Mouse (Mus musculus) MEL (cell line): Measurements from ENCODE around the gene Bst2.

ENCODE experiments used
- CTCF ChIP-seq, 3 experiments: IDR thresholded peaks in 2 of 3; conservative IDR thresholded peaks in 1 of 3; 2 replicates each; pipeline ENCODE4 v1.5.1; 2011 to 2012; ENCODE audit warnings: low read length in 3 of 3, low read depth in 2 of 3, mild to moderate bottlenecking in 2 of 3, improper control_type of control experiment in 1 of 3, inconsistent platforms in 1 of 3, mixed read lengths in 1 of 3, moderate library complexity in 1 of 3; ENCODE audit not compliant: control insufficient read depth in 1 of 3, insufficient read depth in 1 of 3, poor library complexity in 1 of 3, severe bottlenecking in 1 of 3
- ETS1 ChIP-seq: IDR thresholded peaks from 2 replicates; pipeline ENCODE4 v1.6.1; 2012; ENCODE audit warnings: low read depth, mild to moderate bottlenecking, inconsistent platforms, low read length, improper control_type of control experiment, moderate library complexity
- KAT2A ChIP-seq: conservative IDR thresholded peaks from 2 replicates; pipeline ENCODE4 v1.6.1; 2012; ENCODE audit warnings: low read depth, low read length, improper control_type of control experiment, inconsistent platforms
- NELFE ChIP-seq: IDR thresholded peaks from 2 replicates; pipeline ENCODE4 v1.6.1; 2011; ENCODE audit warnings: low read depth, low read length, improper control_type of control experiment
- POLR2A ChIP-seq, 2 experiments: IDR thresholded peaks; 2 replicates each; pipeline ENCODE4 v1.6.1; 2011 to 2012; ENCODE audit warnings: low read length in 2 of 2, mild to moderate bottlenecking in 2 of 2, control low read depth in 1 of 2, improper control_type of control experiment in 1 of 2, low read depth in 1 of 2, moderate library complexity in 1 of 2; ENCODE audit not compliant: control insufficient read depth in 1 of 2, insufficient read depth in 1 of 2, poor library complexity in 1 of 2
- POLR2AphosphoS5 ChIP-seq: IDR thresholded peaks from 2 replicates; pipeline ENCODE4 v1.6.1; 2012; ENCODE audit warnings: low read depth, borderline replicate concordance, mild to moderate bottlenecking, inconsistent platforms, low read length, moderate library complexity, mixed read lengths
- SIN3A ChIP-seq: IDR thresholded peaks from 2 replicates; pipeline ENCODE4 v1.6.1; 2012; ENCODE audit warnings: low read length, improper control_type of control experiment, inconsistent platforms
- TAL1 ChIP-seq: IDR thresholded peaks from 2 replicates; pipeline ENCODE4 v1.6.1; 2012; ENCODE audit warnings: mild to moderate bottlenecking, inconsistent platforms, low read length, moderate library complexity, mixed read lengths
- USF1 ChIP-seq: IDR thresholded peaks from 2 replicates; pipeline ENCODE4 v1.6.1; 2014; ENCODE audit warnings: low read depth, mild to moderate bottlenecking, inconsistent platforms, low read length, improper control_type of control experiment, moderate library complexity
- ZMIZ1 ChIP-seq: IDR thresholded peaks from 2 replicates; pipeline ENCODE4 v1.6.1; 2012; ENCODE audit warnings: low read depth, mild to moderate bottlenecking, inconsistent platforms, low read length, improper control_type of control experiment, moderate library complexity

DNA sequence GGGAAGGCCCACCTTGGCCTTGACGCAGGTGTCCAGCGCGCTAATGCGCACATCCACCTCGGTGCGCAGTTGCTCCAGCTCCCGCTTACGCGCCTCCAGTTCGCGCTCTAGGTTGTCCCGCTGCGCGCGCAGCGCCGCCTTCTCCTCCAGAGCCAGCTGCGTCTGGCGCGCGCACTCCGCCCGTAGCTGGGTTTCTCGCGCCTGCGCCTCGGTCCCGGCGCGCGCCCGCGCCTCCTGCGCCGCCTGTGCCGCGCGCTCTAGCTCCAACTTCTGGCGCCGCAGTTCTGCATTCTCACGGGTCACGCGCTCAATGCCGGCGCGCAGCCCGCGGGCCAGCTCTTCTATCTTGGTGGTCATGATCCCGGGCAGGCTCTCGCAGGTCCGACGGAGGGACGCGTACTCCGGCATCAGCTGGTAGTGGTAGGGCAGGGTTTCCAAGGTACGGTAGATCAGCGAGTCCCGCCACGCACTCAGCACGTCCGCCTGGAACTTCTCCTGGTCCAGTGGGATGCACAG, 29.6 kb downstream of the Bst2 start:
- TF ChIP-seq POLR2A (IDR thresholded peaks at IDR 0.05; ENCODE audit: control insufficient read depth in 1 of 2, insufficient read depth in 1 of 2, low read depth in 1 of 2, low read length in 2 of 2, poor library complexity in 1 of 2) (no peak), USF1 (no peak), CTCF (IDR thresholded peaks at IDR 0.05 in 2 of 3, conservative IDR thresholded peaks at IDR 0.05 in 1 of 3; ENCODE audit: control insufficient read depth in 1 of 3, insufficient read depth in 1 of 3, low read depth in 2 of 3, low read length in 3 of 3, poor library complexity in 1 of 3, severe bottlenecking in 1 of 3) (no peak), ZMIZ1 (no peak), POLR2AphosphoS5 (no peak), ETS1 (no peak), KAT2A (no peak), SIN3A (no peak), TAL1 (no peak), NELFE (no peak)
